Mouse (Mus musculus): ENCODE results near the gene Trim71. TPM values are rescaled to one million over a fixed set of nuclear protein-coding genes. Genes with fewer than 3 reads are reported as not detected.
A peak's percentile ranks its signal among the peaks of the same experiment; 100 is the strongest.

Trim71 gene
- polyA plus RNA-seq, 1 experiment from 2014 or later, result 0.86 TPM

DNA sequence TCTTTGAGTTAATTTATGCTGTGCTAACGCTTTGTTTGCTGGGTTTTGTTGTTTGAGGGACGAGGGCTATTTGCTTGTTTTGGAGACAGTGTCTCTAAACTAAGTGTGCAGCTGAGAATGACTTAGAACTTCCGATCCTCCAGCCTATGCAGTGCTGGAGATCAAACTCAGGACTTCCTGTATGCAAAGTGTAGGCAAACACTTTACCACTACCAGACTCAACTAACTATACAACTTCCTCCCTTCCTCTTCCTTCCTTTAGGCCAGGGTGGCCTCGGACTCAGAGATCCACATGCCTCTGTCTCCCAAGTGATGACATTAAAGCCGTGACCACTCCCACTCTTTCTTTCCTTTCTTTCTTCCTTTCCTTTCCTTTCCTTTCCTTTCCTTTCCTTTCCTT lies 9.4 kb upstream of the Trim71 start:
- Histone ChIP-seq H3K36me3 (replicated peaks) (no peaks in the 10 kb centered on the region), H3K9me3 (replicated peaks) (no peaks in the 10 kb centered on the region), H3K4me3 (replicated peaks) (no peak overlapping the region), H3K4me2 (no peak overlapping the region), H3K27ac (replicated peaks) (no peak overlapping the region), H3K4me1 (replicated peaks) (peaks cover 3% of the 10 kb centered on the region), H3K27me3 (no peaks in the 10 kb centered on the region), H3K9ac (no peak overlapping the region)
- WGBS (ENCODE audit: insufficient replicate concordance), result 24% methylated on average over 5 of the region's 5 CpGs
- no peak for ATAC-seq (ENCODE audit: insufficient read depth)

GRCm38 (mm10) chr9:114568682-114569474 lies 4.7 kb upstream of the Trim71 start:
- H3K9ac ChIP-seq, result no peak overlapping the region
- no peak overlapping the region for H3K4me3 ChIP-seq (replicated peaks)
- WGBS (ENCODE audit: insufficient replicate concordance), result 66% methylated on average over 5 of the region's 5 CpGs
- no peak for ATAC-seq (ENCODE audit: insufficient read depth)
- H3K4me2 ChIP-seq, result no peak overlapping the region
- H3K36me3 ChIP-seq (replicated peaks), result no peaks in the 10 kb centered on the region
- peaks cover 24% of the 10 kb centered on the region for H3K27me3 ChIP-seq
- no peak overlapping the region for H3K27ac ChIP-seq (replicated peaks)
- no peaks in the 10 kb centered on the region for H3K9me3 ChIP-seq (replicated peaks)
- H3K4me1 ChIP-seq (replicated peaks), result no peaks in the 10 kb centered on the region

DNA sequence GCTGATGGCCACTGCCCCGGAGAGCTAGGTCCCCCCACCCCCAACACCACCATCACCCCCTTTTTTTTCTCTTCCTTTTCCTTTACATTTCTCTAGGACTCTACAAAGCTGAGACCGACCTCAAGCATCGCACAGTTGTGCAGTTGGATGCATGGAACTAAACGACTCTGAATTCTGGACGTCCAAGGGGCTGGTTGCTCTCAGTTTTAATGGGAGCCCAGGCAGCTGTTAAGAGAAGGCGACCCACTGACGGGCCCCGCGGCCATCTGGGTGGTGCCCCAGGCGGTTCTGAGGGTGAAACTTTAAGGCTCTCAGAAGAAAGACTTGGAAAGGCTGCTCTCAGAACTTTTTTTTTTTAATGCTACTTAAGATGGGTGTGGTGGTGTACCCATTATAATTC lies 498 bp upstream of the Trim71 start:
- Histone ChIP-seq H3K9ac (no peak overlapping the region), H3K9me3 (replicated peaks) (no peaks in the 10 kb centered on the region), H3K36me3 (replicated peaks) (no peaks in the 10 kb centered on the region), H3K27ac (replicated peaks) (peak overlapping the region; percentile 45; the same call in 1 of the 2 replicates), H3K27me3 (peaks cover 66% of the 10 kb centered on the region), H3K4me3 (replicated peaks) (peak overlapping the region; percentile 55; the same call in 1 of the 2 replicates), H3K4me2 (peak overlapping the region; percentile 59; the same call in 1 of the 2 replicates), H3K4me1 (replicated peaks) (peaks cover 4% of the 10 kb centered on the region; the same call in 1 of the 2 replicates)
- 3% methylated on average over 10 of the region's 10 CpGs for WGBS (ENCODE audit: insufficient replicate concordance)
- ATAC-seq (ENCODE audit: insufficient read depth), result no peak

DNA sequence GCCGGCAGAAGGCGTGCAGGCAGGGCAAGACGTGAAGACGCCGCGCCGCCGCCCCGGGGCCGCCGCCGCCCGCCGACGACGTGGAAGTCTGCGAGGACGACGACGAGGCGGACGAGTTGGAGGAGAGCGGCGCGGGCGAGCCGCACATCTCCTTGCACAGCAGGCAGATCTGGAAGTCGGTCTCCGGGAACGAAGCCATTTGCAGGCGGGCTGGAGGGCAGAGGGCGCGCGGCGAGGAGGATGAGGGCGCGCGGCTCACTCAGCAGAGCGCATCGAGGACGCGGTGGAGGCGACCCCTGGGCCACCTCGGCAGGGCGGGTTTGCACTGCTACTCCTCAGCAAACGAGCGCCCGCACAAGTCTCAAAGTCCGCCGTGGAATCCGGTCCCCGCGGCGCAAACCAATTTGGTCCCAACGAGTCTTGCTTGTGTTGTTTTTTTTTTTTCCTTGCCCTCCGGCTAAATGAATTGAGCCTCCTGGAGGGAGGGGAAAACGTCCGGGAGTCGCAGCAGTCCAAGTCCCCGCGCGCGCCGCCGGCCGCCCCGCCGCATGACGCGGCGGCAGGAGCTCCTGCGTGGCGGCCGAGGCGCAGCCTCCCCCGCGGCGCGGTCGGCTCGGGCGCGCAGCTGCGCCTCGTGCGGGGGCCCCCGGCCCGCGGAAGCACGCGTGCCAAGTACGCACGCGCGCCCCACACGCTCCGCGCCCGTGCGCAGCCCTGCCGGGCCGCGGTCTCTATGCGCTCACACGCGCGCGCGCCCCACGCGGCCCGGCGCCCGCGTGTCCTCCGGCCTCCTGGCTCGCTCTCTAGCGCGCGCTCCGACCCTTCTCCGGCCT lies 1.0 kb downstream of the Trim71 start:
- peaks cover 81% of the 10 kb centered on the region for H3K27me3 ChIP-seq

GRCm38 (mm10) chr9:114562031-114562918 lies 1.9 kb downstream of the Trim71 start:
- no peak; the same call in 1 of the 2 replicates for ATAC-seq (ENCODE audit: insufficient read depth)
- H3K27ac ChIP-seq (replicated peaks), result no peak overlapping the region
- H3K27me3 ChIP-seq, result peaks cover 88% of the 10 kb centered on the region

More for the DNA sequence above, 1.0 kb downstream of the Trim71 start:
- Histone ChIP-seq H3K9ac (peak overlapping the region; percentile 39; the same call in 1 of the 2 replicates), H3K4me1 (replicated peaks) (peaks cover 4% of the 10 kb centered on the region; the same call in 1 of the 2 replicates), H3K9me3 (replicated peaks) (no peaks in the 10 kb centered on the region), H3K36me3 (replicated peaks) (no peaks in the 10 kb centered on the region), H3K4me3 (replicated peaks) (peak overlapping the region; percentile 55), H3K4me2 (peak overlapping the region; percentile 59), H3K27ac (replicated peaks) (peak overlapping the region; percentile 71)
- ATAC-seq (ENCODE audit: insufficient read depth), result no peak
- WGBS (ENCODE audit: insufficient replicate concordance), result under 1% methylated on average over 109 of the region's 122 CpGs

DNA sequence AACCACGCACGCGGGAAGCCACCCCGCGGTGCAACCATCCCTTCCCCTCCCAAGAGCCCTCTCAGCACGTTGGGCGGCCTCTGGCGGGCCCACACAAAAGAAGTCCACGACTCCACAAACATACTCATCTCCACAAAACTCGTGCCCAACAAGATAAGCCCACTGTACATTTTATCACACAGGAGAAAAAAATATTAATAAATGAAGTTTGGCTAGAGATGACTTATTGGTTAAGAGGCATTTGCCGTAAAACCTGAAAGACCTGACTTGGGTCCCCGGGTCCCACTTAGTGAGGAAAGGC lies 2.5 kb downstream of the Trim71 start:
- Histone ChIP-seq H3K4me1 (replicated peaks) (peaks cover 4% of the 10 kb centered on the region; the same call in 1 of the 2 replicates), H3K36me3 (replicated peaks) (no peaks in the 10 kb centered on the region), H3K9me3 (replicated peaks) (no peaks in the 10 kb centered on the region), H3K9ac (no peak overlapping the region), H3K4me3 (replicated peaks) (peak overlapping the region; percentile 55), H3K4me2 (peak overlapping the region; percentile 59), H3K27ac (replicated peaks) (no peak overlapping the region), H3K27me3 (peaks cover 91% of the 10 kb centered on the region)
- ATAC-seq (ENCODE audit: insufficient read depth), result no peak
- 3% methylated on average over 12 of the region's 12 CpGs for WGBS (ENCODE audit: insufficient replicate concordance)

More at GRCm38 (mm10) chr9:114562031-114562918, 1.9 kb downstream of the Trim71 start:
- peak overlapping the region; percentile 55 for H3K4me3 ChIP-seq (replicated peaks)
- H3K9ac ChIP-seq, result peak overlapping the region; percentile 39; the same call in 1 of the 2 replicates
- WGBS (ENCODE audit: insufficient replicate concordance), result under 1% methylated on average over 95 of the region's 101 CpGs
- H3K36me3 ChIP-seq (replicated peaks), result no peaks in the 10 kb centered on the region
- peaks cover 4% of the 10 kb centered on the region; the same call in 1 of the 2 replicates for H3K4me1 ChIP-seq (replicated peaks)
- peak overlapping the region; percentile 59 for H3K4me2 ChIP-seq
- no peaks in the 10 kb centered on the region for H3K9me3 ChIP-seq (replicated peaks)

DNA sequence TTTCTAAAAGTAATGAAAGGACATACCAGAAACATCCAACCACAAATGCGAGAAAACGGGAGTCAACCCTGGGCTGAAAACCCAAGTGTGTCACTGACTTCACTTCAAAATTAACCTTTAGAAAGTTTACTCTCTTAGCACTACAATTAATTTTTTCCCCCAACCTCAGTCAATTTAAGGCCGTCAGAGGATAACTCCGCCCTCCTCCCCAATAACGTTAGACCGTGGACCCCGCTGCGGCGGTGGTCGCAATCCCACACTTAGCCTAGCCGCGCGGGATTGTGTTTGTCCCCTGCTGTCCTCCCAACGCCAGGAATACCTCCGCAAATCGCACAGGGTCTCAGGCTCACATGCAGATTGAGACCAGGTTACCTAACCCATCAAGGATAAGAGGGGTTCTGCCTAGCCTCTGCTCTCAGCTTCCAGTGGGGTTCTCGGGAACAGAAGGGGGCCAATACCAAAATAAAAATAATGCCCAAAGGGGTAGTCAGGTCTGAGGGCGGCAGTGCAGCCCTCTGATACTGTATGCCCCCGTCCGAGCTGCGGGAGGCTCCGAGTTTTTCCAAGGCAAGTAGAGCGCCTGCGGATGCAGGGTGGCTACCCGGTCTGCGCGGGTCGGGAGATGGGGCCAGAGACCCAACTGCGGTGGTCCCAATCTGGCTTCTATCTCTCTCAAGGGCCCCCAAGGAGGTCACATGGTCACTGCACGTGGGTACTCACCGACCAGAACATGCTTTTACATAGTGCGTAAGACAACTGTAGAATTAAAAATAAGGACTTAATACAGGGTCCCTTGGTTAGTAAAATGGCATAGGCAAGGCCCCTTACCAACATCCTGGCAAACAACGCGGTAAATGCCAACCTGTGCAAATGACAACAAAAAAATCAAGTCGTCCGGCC lies 3.1 kb downstream of the Trim71 start:
- H3K36me3 ChIP-seq (replicated peaks), result no peaks in the 10 kb centered on the region
- peak overlapping the region; percentile 55 for H3K4me3 ChIP-seq (replicated peaks)
- H3K4me2 ChIP-seq, result peak overlapping the region; percentile 59
- ATAC-seq (ENCODE audit: insufficient read depth), result no peak
- peaks cover 4% of the 10 kb centered on the region; the same call in 1 of the 2 replicates for H3K4me1 ChIP-seq (replicated peaks)
- H3K9ac ChIP-seq, result no peak overlapping the region
- H3K27me3 ChIP-seq, result peaks cover 91% of the 10 kb centered on the region
- no peak overlapping the region for H3K27ac ChIP-seq (replicated peaks)
- no peaks in the 10 kb centered on the region for H3K9me3 ChIP-seq (replicated peaks)
- WGBS (ENCODE audit: insufficient replicate concordance), result 3% methylated on average over 36 of the region's 36 CpGs

DNA sequence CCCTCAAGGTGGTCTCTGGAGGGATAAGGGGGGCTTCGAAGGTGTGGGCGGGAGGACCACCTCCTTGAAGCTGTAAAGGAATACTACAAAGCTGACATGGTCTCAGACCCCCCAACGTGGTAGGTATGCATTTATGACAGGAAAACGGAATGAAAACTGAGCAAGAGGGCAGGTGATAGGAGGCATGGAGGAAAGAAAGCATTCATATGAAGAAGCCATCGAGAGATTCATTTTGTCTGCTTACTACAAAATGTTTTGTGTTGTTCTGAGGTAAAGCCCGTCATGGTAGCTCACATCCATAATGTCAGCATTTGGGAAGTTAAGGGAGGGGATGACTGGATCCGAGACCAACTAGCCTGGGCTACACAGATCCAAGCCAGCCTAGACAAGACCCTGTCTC lies 4.0 kb downstream of the Trim71 start:
- Histone ChIP-seq H3K9ac (no peak overlapping the region), H3K4me2 (peak overlapping the region; percentile 59), H3K4me3 (replicated peaks) (peak overlapping the region; percentile 55), H3K9me3 (replicated peaks) (no peaks in the 10 kb centered on the region), H3K4me1 (replicated peaks) (peaks cover 8% of the 10 kb centered on the region), H3K36me3 (replicated peaks) (no peaks in the 10 kb centered on the region), H3K27me3 (peaks cover 83% of the 10 kb centered on the region), H3K27ac (replicated peaks) (no peak overlapping the region)
- 26% methylated on average over 7 of the region's 7 CpGs for WGBS (ENCODE audit: insufficient replicate concordance)
- no peak for ATAC-seq (ENCODE audit: insufficient read depth)

GRCm38 (mm10) chr9:114557086-114557485 lies 7.1 kb downstream of the Trim71 start:
- H3K9ac ChIP-seq, result no peak overlapping the region
- peak overlapping the region; percentile 38; the same call in 1 of the 2 replicates for H3K27ac ChIP-seq (replicated peaks)
- H3K4me3 ChIP-seq (replicated peaks), result no peak overlapping the region

More at GRCm38 (mm10) chr9:114557086-114557485, 7.1 kb downstream of the Trim71 start:
- Histone ChIP-seq H3K9me3 (replicated peaks) (no peaks in the 10 kb centered on the region), H3K36me3 (replicated peaks) (no peaks in the 10 kb centered on the region), H3K27me3 (peaks cover 52% of the 10 kb centered on the region), H3K4me1 (replicated peaks) (peaks cover 14% of the 10 kb centered on the region), H3K4me2 (peak overlapping the region; percentile 25)
- 22% methylated on average over 7 of the region's 7 CpGs for WGBS (ENCODE audit: insufficient replicate concordance)
- ATAC-seq (ENCODE audit: insufficient read depth), result no peak

Data from liver, embryonic 15.5 days (tissue).